Mouse (Mus musculus): ENCODE data around the gene Olfml2b. TPM values are rescaled to one million over a fixed set of nuclear protein-coding genes. Genes with fewer than 3 reads are reported as not detected.

Olfml2b gene
- polyA plus RNA-seq, 1 experiment from 2014 or later = 17.0 TPM

DNA sequence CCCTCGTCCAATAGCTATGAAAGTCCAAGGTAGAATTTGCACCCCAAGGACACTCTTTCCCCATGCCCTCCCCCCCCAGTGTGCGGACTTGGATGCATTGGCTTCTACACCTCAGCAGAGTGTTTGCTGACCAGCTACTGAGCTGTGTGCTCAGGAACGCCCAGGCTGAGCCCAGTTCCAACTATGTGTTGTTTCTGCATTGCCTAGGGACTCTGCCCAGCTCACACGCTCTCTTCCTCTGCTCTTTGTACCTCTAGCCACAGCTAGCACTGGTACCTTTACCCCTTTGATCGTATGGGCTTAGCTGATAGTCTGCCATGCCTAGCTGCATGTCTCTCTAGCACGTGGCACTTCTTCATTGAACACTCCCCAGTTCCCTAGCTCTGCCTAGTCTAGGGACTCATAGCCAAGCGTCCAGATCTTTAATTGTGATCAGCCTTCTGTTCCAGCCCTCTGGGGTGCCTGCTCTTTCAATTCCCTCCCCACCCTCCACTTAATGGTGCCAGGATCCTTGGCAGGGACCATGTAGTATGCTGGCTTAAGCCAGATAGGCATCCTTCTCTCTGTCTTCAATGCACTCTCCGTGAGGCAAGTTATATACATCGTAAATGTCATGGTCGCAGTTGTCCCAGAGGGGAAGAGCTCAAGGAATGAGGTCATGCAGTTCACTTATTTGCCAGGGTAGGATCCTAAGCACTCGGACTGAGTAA lies 12.3 kb downstream of the Olfml2b start:
- no peaks in the 10 kb centered on the region for H3K36me3 ChIP-seq (ENCODE audit: control insufficient read depth, insufficient read depth, low read length)
- no peak overlapping the region for H3K9ac ChIP-seq (ENCODE audit: low read depth, low read length)
- H3K4me2 ChIP-seq (ENCODE audit: low read depth, low read length) = no peak overlapping the region
- WGBS = 69% methylated on average over 11 of the region's 11 CpGs
- H3K4me1 ChIP-seq (ENCODE audit: control insufficient read depth, insufficient read depth, low read length) = peaks cover 5% of the 10 kb centered on the region; the same call in 1 of the 2 replicates
- H3K9me3 ChIP-seq (ENCODE audit: control insufficient read depth, low read length) = no peaks in the 10 kb centered on the region
- peak; percentile 45 for ATAC-seq
- no peaks in the 10 kb centered on the region for H3K27me3 ChIP-seq (replicated peaks; ENCODE audit: control insufficient read depth, insufficient read depth, low read length)
- no peak overlapping the region for H3K27ac ChIP-seq (ENCODE audit: low read length)
- H3K4me3 ChIP-seq (ENCODE audit: low read length) = no peak overlapping the region

GRCm38 (mm10) chr1:170657228-170657521 lies 12.8 kb downstream of the Olfml2b start:
- ATAC-seq = no peak
- Histone ChIP-seq H3K4me3 (ENCODE audit: low read length) (no peak overlapping the region), H3K27me3 (replicated peaks; ENCODE audit: control insufficient read depth, insufficient read depth, low read length) (no peaks in the 10 kb centered on the region), H3K4me1 (ENCODE audit: control insufficient read depth, insufficient read depth, low read length) (peaks cover 5% of the 10 kb centered on the region; the same call in 1 of the 2 replicates), H3K4me2 (ENCODE audit: low read depth, low read length) (no peak overlapping the region), H3K9ac (ENCODE audit: low read depth, low read length) (no peak overlapping the region), H3K9me3 (ENCODE audit: control insufficient read depth, low read length) (no peaks in the 10 kb centered on the region), H3K36me3 (ENCODE audit: control insufficient read depth, insufficient read depth, low read length) (no peaks in the 10 kb centered on the region), H3K27ac (ENCODE audit: low read length) (no peak overlapping the region)
- 38% methylated on average over 2 of the region's 2 CpGs for WGBS

DNA sequence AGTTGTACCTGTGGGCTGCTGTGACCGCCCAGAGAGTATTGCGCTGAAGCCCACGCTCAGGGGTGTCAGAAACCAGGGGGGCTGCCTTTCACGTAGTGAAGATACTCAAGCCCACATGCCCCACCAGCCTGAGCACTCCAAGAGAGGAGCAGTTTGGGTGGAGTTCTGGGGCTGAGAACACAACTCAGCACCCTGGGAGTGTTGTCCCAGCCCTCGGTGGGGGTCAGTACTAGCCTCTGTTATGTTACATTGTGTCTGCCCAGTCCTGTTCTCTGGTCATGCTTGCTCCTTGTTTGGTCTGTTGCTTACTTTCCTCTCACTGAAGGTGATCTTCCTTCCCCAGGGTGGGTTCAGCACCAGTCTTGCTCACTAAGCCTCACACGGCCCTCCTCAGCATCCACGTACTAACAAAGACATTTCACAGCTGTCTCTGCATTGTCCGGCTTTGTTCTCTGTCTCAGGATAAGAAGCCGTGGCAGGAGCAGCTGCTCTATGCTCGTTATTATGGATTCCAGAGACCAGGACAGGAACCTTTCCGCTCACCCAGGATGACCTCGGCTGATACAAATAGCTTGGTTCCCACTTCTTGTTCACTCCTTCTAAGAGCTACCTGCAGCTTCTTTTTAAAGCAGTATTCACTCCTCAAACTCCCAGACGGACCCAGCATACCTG lies 13.4 kb downstream of the Olfml2b start:
- Histone ChIP-seq H3K4me3 (ENCODE audit: low read length) (no peak overlapping the region), H3K36me3 (ENCODE audit: control insufficient read depth, insufficient read depth, low read length) (no peaks in the 10 kb centered on the region), H3K4me1 (ENCODE audit: control insufficient read depth, insufficient read depth, low read length) (peaks cover 5% of the 10 kb centered on the region; the same call in 1 of the 2 replicates), H3K27me3 (replicated peaks; ENCODE audit: control insufficient read depth, insufficient read depth, low read length) (no peaks in the 10 kb centered on the region), H3K9me3 (ENCODE audit: control insufficient read depth, low read length) (no peaks in the 10 kb centered on the region), H3K4me2 (ENCODE audit: low read depth, low read length) (no peak overlapping the region), H3K9ac (ENCODE audit: low read depth, low read length) (no peak overlapping the region), H3K27ac (ENCODE audit: low read length) (no peak overlapping the region)
- no peak for ATAC-seq
- WGBS = 69% methylated on average over 13 of the region's 13 CpGs

GRCm38 (mm10) chr1:170659260-170659659 lies 14.9 kb downstream of the Olfml2b start:
- no peaks in the 10 kb centered on the region for H3K36me3 ChIP-seq (ENCODE audit: control insufficient read depth, insufficient read depth, low read length)
- no peaks in the 10 kb centered on the region for H3K9me3 ChIP-seq (ENCODE audit: control insufficient read depth, low read length)
- WGBS = 58% methylated on average over 13 of the region's 13 CpGs
- H3K4me2 ChIP-seq (ENCODE audit: low read depth, low read length) = no peak overlapping the region
- no peaks in the 10 kb centered on the region for H3K27me3 ChIP-seq (replicated peaks; ENCODE audit: control insufficient read depth, insufficient read depth, low read length)
- no peak overlapping the region for H3K4me3 ChIP-seq (ENCODE audit: low read length)
- no peak overlapping the region for H3K27ac ChIP-seq (ENCODE audit: low read length)
- H3K4me1 ChIP-seq (ENCODE audit: control insufficient read depth, insufficient read depth, low read length) = peaks cover 5% of the 10 kb centered on the region; the same call in 1 of the 2 replicates
- no peak for ATAC-seq
- H3K9ac ChIP-seq (ENCODE audit: low read depth, low read length) = no peak overlapping the region

- Histone ChIP-seq H3K9me3 (ENCODE audit: control insufficient read depth, low read length) (no peaks in the 10 kb centered on the region), H3K4me3 (ENCODE audit: low read length) (no peak overlapping the region), H3K36me3 (ENCODE audit: control insufficient read depth, insufficient read depth, low read length) (no peaks in the 10 kb centered on the region), H3K4me2 (ENCODE audit: low read depth, low read length) (no peak overlapping the region), H3K4me1 (ENCODE audit: control insufficient read depth, insufficient read depth, low read length) (no peaks in the 10 kb centered on the region), H3K27me3 (replicated peaks; ENCODE audit: control insufficient read depth, insufficient read depth, low read length) (no peaks in the 10 kb centered on the region), H3K27ac (ENCODE audit: low read length) (no peak overlapping the region), H3K9ac (ENCODE audit: low read depth, low read length) (no peak overlapping the region)
- WGBS = 84% methylated on average over 11 of the region's 11 CpGs
- ATAC-seq = no peak
These were observed 20.4 kb downstream of the Olfml2b start for GRCm38 (mm10) chr1:170664620-170665185.

DNA sequence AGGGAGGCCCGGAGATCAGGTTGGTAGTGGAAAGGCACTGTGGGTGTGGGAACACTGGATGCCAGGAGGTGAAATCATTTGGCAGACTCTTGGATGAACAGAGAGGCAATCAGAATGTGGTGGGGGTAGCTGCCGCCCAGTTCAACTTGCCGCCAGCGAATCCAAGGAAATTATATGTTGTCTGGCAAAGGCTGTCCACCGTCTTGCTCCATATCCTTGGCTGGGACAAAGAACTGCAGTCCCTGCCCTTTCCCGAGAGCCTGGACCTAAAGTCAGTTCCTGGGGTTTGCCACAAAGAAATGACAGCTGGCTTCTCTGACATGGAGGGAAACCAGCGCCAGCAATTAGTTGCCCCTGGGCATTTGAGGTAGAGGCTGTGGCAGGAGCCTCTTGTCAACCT lies 20.9 kb downstream of the Olfml2b start:
- no peak overlapping the region for H3K9ac ChIP-seq (ENCODE audit: low read depth, low read length)
- H3K4me1 ChIP-seq (ENCODE audit: control insufficient read depth, insufficient read depth, low read length) = no peaks in the 10 kb centered on the region
- H3K36me3 ChIP-seq (ENCODE audit: control insufficient read depth, insufficient read depth, low read length) = no peaks in the 10 kb centered on the region
- no peak for ATAC-seq
- no peaks in the 10 kb centered on the region for H3K27me3 ChIP-seq (replicated peaks; ENCODE audit: control insufficient read depth, insufficient read depth, low read length)
- no peak overlapping the region for H3K4me2 ChIP-seq (ENCODE audit: low read depth, low read length)
- H3K4me3 ChIP-seq (ENCODE audit: low read length) = no peak overlapping the region
- no peaks in the 10 kb centered on the region for H3K9me3 ChIP-seq (ENCODE audit: control insufficient read depth, low read length)
- WGBS = 90% methylated on average over 7 of the region's 7 CpGs
- no peak overlapping the region for H3K27ac ChIP-seq (ENCODE audit: low read length)

DNA sequence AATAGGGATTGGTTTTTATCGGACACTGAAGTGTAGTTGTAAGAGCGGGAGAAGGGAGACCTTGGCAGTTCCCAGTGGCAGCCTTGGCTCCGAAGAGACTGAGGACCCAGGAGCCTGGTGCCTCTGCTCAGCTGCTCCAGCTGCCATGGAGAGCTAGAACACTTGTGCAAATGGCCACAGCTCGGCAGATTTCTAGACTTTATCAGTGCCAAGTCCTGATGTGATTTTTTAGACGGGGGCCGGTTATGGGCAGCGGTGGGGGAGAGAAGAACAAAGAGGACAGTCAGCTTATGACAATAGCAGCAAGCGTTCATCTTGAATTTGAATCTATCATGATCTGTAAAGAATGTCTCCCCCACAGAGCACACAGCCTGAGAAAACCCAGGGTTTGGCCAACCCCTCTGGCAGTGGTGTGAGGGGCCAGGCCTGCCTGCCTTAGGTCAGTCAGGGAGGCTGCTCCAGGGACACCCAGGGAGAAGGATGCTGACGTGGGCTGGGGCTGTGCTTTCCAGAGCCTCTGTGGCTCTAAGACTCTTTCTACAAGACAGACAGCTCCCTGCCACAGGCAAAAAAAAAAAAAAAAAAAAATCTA lies 29.9 kb downstream of the Olfml2b start:
- Histone ChIP-seq H3K4me3 (ENCODE audit: low read length) (no peak overlapping the region), H3K9me3 (ENCODE audit: control insufficient read depth, low read length) (no peaks in the 10 kb centered on the region), H3K4me1 (ENCODE audit: control insufficient read depth, insufficient read depth, low read length) (no peaks in the 10 kb centered on the region), H3K27ac (ENCODE audit: low read length) (no peak overlapping the region), H3K9ac (ENCODE audit: low read depth, low read length) (no peak overlapping the region), H3K36me3 (ENCODE audit: control insufficient read depth, insufficient read depth, low read length) (no peaks in the 10 kb centered on the region), H3K27me3 (replicated peaks; ENCODE audit: control insufficient read depth, insufficient read depth, low read length) (no peaks in the 10 kb centered on the region), H3K4me2 (ENCODE audit: low read depth, low read length) (no peak overlapping the region)
- ATAC-seq = no peak
- WGBS = 81% methylated on average over 9 of the region's 9 CpGs

- WGBS = 95% methylated on average over 4 of the region's 4 CpGs
- ATAC-seq = no peak
- no peak overlapping the region for H3K4me2 ChIP-seq (ENCODE audit: low read depth, low read length)
These were observed 33.3 kb downstream of the Olfml2b start for GRCm38 (mm10) chr1:170677681-170678080.

DNA sequence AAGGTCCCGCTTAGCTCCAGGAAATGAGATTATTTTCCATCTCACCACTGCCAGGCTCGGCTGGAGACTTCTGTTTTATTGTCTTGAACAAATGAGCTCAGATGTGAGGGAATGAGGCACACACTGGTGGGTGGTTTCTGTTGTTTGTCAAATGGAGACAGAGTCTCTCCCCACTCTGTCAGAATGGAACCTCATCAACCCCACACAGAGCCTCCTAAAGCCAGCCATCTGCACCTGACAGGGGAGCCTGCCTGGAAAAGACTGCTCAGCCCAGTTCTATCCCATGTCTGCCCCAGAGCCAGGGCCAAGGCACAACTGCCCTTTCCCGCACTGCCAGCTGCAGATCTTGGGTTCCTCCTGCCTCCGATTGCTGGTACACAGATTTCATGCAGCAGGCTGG lies 34.5 kb downstream of the Olfml2b start:
- no peak overlapping the region for H3K9ac ChIP-seq (ENCODE audit: low read depth, low read length)
- no peaks in the 10 kb centered on the region for H3K9me3 ChIP-seq (ENCODE audit: control insufficient read depth, low read length)
- no peak overlapping the region for H3K4me3 ChIP-seq (ENCODE audit: low read length)
- H3K4me2 ChIP-seq (ENCODE audit: low read depth, low read length) = no peak overlapping the region
- ATAC-seq = no peak
- no peaks in the 10 kb centered on the region for H3K36me3 ChIP-seq (ENCODE audit: control insufficient read depth, insufficient read depth, low read length)
- H3K27me3 ChIP-seq (replicated peaks; ENCODE audit: control insufficient read depth, insufficient read depth, low read length) = no peaks in the 10 kb centered on the region
- 68% methylated on average over 4 of the region's 4 CpGs for WGBS
- no peak overlapping the region for H3K27ac ChIP-seq (ENCODE audit: low read length)
- H3K4me1 ChIP-seq (ENCODE audit: control insufficient read depth, insufficient read depth, low read length) = no peaks in the 10 kb centered on the region

More at GRCm38 (mm10) chr1:170677681-170678080, 33.3 kb downstream of the Olfml2b start:
- Histone ChIP-seq H3K4me3 (ENCODE audit: low read length) (no peak overlapping the region), H3K4me1 (ENCODE audit: control insufficient read depth, insufficient read depth, low read length) (no peaks in the 10 kb centered on the region), H3K27me3 (replicated peaks; ENCODE audit: control insufficient read depth, insufficient read depth, low read length) (no peaks in the 10 kb centered on the region), H3K36me3 (ENCODE audit: control insufficient read depth, insufficient read depth, low read length) (no peaks in the 10 kb centered on the region), H3K9me3 (ENCODE audit: control insufficient read depth, low read length) (no peaks in the 10 kb centered on the region), H3K27ac (ENCODE audit: low read length) (no peak overlapping the region), H3K9ac (ENCODE audit: low read depth, low read length) (no peak overlapping the region)
